Mouse (Mus musculus) heart, adult 18-20 months (tissue): ENCODE results near the gene Rnpep. TPM values are rescaled to one million over a fixed set of nuclear protein-coding genes. Genes with fewer than 3 reads are reported as not detected.
"Not testable (repeated sequence)": the region's sequence is repeated elsewhere in the genome, so short reads cannot be mapped to it uniquely, and the experiment has no call there.

ENCODE experiments used
- DNase-seq, 2 experiments: peaks; one replicate each; pipeline ENCODE4 v3.0.0; 2021 to 2022; ENCODE audit warnings: mixed read lengths in 1 of 2
- total RNA-seq, 2 experiments: library from RNA; stranded (reverse); gene quantifications; 2 replicates each; pipeline ENCODE4 v1.2.3; 2021

Rnpep gene
- total RNA-seq, 2 experiments from 2014 or later: 19.4 to 20.9 TPM

DNA sequence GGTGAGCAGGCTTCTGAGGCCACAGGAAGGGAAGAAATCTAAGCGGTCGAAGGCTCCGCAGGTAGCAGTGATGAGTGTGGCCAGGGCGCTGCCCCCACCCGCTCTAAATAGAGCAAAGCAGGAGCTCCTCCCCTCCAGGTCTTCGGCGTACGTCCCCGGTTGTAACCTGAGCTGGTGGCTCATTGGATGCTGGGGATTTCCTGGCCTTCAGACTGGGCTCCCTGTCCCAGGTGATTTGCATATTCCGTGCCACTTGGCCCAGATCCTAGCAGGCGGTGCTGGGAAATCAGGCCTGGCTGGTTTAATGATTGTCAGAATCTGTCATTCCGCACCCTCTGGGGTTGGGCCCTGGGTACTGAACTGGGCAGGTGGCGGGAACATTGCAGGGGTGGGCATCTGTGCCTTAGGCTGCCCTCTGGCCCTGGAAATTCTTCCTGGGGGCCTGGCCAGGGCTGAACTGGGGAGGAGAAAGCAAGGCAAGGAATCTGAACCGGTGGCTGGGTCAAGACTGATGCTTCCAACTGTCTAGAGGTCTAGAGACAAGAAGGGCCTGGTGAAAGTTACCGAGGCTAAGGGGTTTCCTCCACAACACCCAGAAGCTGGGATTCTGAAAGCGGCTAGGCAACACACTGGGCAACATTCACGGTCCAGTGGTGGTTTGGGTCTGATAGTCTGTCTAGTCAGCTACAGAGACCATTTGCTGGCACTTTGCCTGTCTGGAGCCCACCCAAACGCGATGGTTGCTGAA lies 25.3 kb downstream of the Rnpep start, which contains the start of gene Elf3:
Gene Elf3 (minus strand): TSS at position 189 of the 748 bp plus-strand sequence.
- peak; percentile 11 to 18 for DNase-seq

DNA sequence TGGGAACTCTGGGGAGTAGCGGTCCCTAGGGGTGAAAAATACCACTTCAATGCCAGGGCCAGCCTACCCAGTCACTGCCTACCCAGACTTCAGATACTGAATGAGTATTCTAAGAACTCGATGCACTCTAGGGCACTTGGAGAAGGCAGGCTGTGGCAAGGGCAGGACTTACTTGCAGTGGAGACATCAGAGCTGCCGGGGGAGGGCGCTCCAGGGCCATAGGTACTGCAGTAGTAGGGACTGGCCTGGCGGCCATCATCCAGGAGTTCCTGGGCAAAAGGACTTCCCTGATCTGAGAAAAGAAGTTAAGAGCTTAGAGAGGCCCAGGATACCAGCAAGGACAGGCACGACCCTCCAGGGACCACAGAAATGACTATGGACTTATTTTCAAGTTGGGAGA lies 27.6 kb downstream of the Rnpep start:
- peak in 1 of 2 experiments; percentile 16 for DNase-seq

DNA sequence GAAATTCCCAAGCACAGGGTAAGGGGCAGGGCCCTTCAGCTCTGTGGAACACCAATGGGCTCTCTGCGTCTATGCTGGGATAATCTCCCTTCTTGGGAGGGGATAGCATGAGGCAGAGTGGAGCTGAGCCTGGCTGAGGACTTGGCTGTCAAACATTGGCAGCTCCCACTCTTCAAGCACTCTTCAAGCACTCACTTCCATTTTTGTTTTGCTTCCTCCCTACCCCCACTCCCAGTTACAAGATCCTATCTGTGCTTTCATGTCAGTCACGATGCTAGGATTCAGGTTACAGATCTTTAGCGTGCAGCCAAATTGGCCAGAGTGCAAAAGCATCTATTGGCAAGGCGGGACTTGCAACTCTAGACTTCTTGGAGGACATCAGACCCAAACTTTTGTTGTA lies 31.0 kb downstream of the Rnpep start:
- no peak for DNase-seq

DNA sequence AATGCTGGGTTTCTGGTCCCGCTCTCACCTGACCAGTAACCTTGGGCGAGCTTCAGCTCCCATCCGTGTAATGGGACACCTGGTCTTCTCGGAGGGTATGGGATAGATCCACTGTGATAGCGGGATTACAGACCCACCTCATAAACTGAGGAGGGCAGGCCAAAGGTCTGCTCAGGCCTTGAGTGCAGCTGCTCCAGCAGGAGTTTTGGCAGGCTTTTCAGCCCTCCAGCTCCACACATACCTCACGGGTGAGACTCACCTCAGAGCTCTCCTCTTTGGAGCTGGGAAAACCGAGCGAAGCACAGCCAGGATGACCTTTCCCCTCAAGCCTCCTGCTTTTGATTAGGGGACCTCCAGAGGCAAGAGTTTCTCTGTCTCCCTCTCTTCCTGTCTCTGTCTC lies 32.5 kb downstream of the Rnpep start:
- DNase-seq: no peak

DNA sequence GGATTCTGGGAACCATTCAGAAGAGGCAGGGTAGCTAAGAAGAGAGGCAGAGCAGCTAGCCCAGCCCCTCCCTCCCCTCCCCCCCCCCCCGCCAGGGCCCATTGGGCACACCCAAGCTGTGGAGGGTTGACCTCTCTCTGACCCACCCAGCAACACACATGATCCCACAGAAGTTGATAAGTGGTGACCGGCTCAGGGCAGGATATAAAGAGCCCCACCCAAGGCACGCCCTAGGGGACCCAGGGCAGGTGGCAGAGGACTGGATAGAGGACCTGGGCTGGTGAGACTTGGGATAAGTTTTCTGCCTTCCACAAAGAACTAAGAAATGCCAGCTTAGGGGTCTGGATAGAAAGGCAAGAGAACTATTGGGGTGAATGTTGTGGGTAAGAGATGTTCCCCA lies 33.2 kb downstream of the Rnpep start:
- DNase-seq: no peak

DNA sequence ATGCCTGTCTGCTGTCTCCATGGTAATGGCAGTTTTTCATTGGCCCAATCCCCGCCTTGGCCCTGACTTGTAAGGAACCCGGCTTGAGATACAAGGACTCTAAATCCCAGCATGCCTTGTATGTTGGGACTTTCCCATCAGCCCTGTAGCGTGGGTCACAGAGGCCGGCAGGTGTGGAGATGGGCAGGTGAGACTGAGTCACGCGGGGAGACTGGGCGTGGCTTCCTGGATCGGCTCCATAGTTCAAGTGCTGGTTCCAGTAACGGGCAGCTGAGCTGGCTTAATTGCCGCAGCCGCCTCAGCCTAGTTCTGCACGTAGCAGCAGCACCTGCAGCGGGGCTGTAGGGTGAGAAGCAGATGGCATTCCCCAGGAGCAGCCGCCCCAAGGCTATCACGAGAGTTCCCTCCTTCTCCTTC lies 35.4 kb downstream of the Rnpep start:
- DNase-seq: no peak

DNA sequence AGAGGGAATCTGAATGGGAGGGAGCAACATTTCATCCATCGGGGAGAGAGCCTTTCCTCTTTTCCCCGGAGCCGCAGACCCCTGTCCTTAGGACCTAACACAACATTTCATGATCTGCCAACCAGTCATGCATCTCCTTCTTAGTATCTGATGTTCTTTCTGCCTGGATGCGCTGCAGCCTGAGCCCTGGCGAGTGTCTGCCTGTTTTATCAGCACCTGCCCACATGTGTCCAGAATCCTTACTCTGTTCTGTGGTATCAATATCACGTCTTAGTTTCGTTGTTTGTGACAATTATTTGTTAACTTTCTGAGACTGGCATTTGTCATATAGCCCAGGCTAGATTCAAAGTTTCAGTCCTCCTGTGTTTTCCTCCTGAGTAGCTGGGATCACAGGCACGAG lies 39.9 kb downstream of the Rnpep start:
- DNase-seq: no peak

DNA sequence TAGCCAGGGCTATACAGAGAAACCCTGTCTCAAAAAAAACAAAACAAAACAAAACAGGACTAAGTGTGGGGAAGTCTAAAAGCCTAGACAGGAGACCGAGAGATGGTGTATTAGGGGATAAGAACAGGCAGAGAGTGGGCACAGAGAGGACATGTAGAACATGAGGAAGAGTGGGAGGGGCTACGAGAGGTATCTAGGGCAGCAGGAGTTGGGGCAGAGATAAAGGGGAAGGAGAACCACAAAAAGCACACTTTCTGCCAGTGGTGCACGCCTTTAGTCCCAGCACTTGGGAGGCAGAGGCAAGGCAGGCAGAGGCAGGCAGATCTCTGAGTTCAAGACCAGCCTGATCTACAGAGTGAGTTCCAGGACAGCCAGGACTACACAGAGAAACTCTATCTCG lies 43.7 kb downstream of the Rnpep start:
- DNase-seq: not testable (repeated sequence)

DNA sequence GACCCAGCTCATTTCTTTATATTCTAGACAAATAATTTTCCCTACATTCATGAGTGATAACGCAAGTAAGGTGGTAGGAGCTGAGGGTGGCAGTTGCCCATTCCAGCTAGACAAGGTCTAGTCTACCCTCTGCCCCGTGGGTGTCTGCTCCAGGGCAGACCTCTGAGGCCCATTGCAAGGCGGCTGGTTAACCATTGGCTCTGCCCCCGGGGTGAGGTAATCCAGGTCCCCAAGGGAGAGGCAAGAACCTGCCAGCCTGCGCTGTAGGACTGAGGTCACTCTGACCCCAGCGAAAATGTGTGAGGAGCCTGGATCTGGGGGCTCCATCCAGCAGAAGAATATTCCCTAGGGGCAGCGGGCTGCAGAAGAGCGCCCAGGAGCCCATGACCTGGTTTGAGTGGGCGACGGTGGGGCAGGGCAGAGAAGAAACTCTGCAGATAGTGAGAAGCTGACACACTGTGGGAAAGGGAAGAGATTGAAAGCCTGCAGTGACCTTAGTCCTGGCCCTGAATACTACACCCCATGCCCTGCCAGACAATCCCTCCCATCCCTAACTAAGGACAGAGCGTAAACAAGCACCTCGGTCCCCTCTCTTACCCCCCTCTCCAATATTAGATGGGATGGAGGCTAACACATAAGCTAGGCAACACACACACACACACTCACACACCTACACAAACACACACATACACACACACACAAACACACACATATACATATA lies 46.6 kb downstream of the Rnpep start:
- DNase-seq: no peak

DNA sequence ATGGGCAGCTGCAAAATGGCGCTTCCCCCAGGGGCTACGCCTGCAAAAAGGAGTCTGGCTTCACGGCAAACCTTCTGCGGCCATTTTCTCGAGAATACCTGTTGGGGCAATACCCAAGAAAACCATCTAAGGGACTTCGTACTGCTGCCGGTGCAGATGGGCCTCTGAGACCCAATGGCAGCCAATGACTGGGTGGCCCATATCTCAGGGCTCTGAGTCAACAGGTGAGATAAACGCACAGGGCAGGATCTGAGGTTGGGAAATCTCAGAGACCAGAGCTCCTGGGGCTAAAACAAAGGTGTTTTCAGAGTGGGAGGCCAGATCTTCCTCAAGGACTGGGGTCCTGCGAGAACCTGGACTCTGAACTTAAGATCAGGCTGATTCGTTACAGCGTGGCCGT lies 49.1 kb downstream of the Rnpep start:
- DNase-seq: no peak

DNA sequence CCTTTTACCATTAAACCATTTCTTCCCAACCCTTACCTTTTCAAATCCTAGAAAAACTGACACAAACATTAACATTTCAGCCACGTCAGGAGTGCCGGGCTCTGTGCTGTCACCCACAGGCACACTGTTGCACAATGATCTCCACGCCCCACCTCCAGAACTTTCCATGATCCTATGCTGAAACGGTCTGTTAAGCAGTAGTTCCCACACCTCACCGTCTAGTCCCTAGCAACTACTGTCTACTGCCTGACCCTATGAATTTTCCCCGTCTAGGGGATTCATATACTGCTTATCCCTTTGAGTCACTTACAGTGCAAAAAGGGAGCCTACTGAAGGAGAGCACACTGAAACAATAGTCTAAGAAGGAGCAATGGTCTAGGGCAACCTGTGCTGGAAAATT lies 49.9 kb downstream of the Rnpep start:
- DNase-seq: no peak

DNA sequence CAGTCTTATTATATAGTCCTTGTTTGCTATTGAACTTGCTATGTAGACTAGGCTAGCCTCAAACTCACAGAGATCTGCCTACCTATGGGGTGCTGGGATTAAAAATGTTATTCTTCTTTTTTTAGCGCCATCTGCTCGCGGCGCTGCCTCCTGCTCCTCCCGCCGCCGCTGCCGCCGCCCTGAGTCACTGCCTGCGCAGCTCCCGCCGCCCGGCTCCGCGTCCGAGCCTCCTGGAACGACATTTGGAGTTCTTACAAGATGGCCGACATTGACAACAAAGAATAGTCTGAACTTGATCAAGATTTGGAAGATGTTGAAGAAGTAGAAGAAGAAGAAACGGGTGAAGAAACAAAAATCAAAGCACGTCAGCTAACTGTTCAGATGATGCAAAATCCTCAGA lies 52.0 kb downstream of the Rnpep start:
- not testable (repeated sequence) for DNase-seq

DNA sequence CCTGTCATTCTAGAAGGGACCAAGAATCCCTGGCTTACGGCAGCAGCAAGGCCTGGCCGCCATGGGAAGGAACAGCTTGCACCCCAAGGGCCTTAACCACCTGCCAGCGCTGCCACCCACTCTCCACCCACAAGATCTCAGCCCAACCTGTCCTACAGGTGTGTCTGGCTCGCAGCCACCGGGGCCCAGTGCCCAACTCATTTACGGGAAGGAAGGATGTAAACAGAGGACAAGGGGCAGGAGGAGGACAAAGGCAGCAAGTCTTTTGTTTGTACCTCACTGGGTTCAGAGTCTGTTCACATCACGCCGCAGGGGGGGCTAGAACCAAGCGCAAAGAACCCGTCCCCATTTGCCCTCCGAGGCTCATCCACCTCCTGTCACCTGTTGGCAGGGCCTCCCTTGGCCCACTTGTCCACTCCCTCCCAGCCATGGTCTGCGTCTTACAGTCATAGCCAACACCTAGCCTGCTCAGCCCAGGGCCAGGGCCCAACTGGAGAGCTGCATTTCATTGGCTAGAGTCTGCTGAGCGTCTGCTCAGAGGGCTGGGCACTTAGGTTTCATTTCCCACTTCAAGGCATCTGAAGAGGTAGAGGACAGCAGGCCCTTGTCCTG lies 56.4 kb downstream of the Rnpep start:
- DNase-seq: no peak

DNA sequence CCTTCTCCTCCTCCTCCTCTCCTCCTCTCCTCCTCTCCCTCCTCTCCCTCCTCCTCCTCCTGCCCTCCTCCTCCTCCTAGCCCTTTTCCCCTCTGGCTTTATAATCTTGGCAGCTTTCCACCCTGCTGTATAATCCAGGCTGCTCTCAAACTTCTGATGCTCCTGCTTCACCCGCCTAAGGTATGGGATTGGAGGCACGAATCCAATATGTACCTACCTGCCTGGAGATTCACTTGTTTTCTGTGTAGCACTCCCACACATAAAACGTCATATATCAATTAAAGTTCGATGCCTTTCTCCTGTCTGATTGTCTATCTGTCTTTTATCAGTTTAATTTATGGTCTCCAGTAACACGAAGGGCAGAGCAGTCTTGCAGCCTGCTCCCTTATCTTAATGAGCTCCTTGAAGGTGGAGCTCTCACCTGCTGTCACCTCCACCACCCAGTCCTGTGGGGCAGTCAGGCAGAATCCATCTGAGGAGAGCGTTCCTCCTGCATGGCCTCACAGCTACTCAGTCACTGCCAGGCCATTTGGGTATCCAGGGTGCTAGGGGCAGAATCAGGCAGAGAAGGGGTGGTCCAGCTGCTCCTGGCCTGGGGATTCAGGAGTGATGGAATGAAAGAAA lies 58.8 kb downstream of the Rnpep start:
- no peak for DNase-seq

DNA sequence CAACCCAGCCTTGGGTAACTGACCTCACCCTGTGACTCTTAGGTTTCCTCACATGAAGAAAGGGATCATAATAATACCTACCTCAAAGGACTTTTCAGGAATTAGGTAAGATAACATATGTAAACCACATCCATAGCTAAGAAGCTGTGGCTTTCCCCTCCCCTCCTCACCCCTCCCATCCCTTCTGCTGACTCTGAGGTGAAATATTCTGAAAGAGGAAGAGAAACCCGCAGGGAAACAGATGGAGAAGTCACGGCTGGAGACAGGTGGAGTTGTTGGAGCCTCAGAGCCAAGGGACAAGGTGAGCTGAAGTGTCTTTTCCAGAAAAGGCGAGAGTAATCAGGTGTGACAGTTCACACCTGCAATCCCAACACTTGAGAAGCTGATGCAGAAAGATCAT lies 59.7 kb downstream of the Rnpep start:
- no peak for DNase-seq

DNA sequence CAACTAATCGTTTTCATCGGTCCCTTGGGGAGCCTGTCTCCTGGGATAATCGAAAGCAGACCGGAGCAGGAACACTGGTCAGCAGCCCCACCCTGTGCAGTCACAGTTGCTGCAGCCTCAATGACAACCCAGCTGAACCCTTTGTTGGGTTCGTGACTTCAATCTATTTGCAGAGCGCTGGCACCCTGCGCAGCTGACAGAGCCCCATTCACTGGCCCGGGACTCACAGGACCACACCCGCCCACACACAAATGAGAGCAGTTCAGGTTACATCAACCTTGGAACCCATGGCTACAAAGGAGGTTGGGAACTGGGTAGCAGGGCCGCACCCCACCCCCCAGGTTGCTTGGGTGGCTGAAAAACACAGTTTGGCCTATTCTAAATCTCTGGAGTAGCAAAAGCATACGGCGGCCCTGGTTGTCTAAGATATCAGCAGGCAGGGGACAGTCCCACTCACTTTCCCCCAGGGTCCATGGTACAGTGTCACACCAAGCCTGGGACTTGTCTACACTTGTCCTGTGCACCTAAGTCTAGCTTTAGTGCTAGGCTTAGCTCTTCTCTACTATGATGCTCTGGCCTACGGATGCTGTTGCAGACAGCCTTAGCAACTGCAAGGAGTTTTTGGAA lies 66.2 kb downstream of the Rnpep start:
- DNase-seq: no peak

DNA sequence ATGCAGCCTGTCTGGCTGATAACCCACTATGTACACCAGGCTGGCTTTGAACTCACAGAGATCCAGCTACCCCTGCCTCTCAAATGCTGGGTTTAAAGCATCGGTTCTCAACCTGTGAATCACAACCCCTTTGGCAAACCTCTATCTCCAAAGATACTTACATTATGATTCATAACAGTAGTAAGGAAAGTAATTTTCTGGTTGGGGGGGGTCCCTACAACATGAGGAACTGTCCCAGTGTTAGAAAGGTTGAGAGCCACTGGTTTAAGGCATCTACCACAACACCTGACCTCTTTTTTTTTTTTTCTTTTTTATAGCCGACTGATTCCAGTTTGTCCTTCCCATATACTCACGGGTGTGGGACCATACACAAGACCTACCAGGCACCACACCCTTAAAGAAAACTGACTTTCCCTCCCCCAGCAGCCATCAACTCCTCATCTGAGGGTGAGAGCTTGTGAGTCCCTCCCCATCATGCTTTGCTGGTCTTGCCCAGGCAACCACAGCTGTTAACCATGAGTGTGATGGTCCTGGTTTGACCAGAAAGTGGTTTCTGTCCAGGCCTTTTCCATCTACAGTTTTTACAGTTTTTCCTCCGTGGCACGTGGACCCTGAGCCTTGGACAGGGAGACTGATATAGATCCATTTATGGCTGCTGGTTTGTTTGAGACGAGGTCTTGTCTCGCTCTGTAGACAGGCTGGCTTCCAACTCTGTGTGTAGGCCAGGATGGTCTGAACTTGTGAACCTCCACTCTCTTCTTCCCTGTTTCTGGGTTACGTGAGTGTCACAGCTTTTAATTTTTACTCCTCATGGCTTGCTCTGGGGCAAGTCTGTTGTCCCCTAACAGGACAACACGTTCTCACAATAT lies 69.9 kb downstream of the Rnpep start:
- no peak for DNase-seq
